Mouse (Mus musculus): ENCODE data around the gene Gm1673. TPM values are rescaled to one million over a fixed set of nuclear protein-coding genes. Genes with fewer than 3 reads are reported as not detected.

Gm1673 gene
- polyA plus RNA-seq, 1 experiment from 2014 or later: 81.0 TPM

DNA sequence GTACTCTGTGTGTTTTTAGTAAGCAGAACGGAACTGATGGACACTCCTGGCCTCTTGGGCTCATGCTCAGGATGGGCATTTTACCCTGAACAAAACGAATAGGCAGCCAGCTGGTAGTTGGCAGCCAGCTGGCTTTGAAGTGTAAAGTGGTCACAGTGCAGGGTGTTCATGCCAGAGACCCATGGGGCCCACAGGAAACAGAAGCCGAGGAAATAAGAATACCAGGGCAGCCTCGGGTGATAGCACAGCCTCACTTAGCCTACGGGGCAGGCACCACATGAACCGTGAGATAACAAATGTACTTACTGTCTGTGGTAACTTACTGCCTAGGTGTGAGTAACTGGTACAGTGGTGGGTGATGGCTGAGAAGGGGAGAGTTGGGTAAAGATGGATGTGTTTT is 47.8 kb downstream of the Gm1673 start:
- ATAC-seq (ENCODE audit: low read depth) (no peak), DNase-seq (ENCODE audit: low spot score) (no peak)
- no peak overlapping the region for H3K4me2 ChIP-seq (ENCODE audit: low read depth, low read length)
- no peaks in the 10 kb centered on the region for H3K27me3 ChIP-seq (replicated peaks; ENCODE audit: control insufficient read depth, insufficient read depth, low read length)
- no peak overlapping the region for H3K9ac ChIP-seq (ENCODE audit: low read depth, low read length)
- no peaks in the 10 kb centered on the region for H3K36me3 ChIP-seq (ENCODE audit: control insufficient read depth, insufficient read depth, low read length)
- H3K4me1 ChIP-seq (ENCODE audit: control insufficient read depth, insufficient read depth, low read length): no peaks in the 10 kb centered on the region
- H3K4me3 ChIP-seq (ENCODE audit: low read depth, low read length): no peak overlapping the region
- no peaks in the 10 kb centered on the region for H3K9me3 ChIP-seq (ENCODE audit: control insufficient read depth, low read length)
- WGBS: 66% methylated on average over 6 of the region's 6 CpGs
- no peak overlapping the region for H3K27ac ChIP-seq (replicated peaks; ENCODE audit: low read depth, low read length)

DNA sequence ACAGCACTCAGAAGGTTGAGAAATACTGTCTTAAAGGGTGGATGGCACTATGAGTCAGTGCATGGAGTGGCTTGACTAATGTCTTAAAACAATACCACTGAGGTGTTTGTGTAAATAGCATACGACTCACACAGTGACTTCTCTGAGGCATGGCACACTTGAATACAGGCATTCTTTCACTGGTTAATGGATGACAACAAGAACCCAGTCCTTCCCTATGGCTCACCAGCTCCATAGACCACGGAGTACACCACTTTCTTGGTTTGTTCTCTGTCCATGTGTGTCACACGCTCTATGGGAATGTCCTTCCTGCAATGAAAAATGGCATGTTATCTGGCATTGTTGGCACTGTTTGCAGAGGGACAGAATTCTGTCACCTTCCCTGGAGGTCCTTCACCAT is 49.3 kb downstream of the Gm1673 start:
- Histone ChIP-seq H3K27ac (replicated peaks; ENCODE audit: low read depth, low read length) (no peak overlapping the region), H3K4me2 (ENCODE audit: low read depth, low read length) (no peak overlapping the region), H3K36me3 (ENCODE audit: control insufficient read depth, insufficient read depth, low read length) (no peaks in the 10 kb centered on the region), H3K9me3 (ENCODE audit: control insufficient read depth, low read length) (no peaks in the 10 kb centered on the region), H3K27me3 (replicated peaks; ENCODE audit: control insufficient read depth, insufficient read depth, low read length) (no peaks in the 10 kb centered on the region), H3K4me1 (ENCODE audit: control insufficient read depth, insufficient read depth, low read length) (no peaks in the 10 kb centered on the region), H3K4me3 (ENCODE audit: low read depth, low read length) (no peak overlapping the region), H3K9ac (ENCODE audit: low read depth, low read length) (no peak overlapping the region)
- ATAC-seq (ENCODE audit: low read depth) (no peak), DNase-seq (ENCODE audit: low spot score) (no peak)
- WGBS: 66% methylated on average over 3 of the region's 3 CpGs

Other genes starting within 250 kb of the Gm1673 start
- gene Letm1, start 200.6 kb upstream of the Gm1673 start, polyA plus RNA-seq (2014; fragmentation: Nextera tagmentation; extraction: Ambion mirVana): 39.3 and 39.5 TPM in 2 replicates
- gene Nsd2, start 162.7 kb upstream of the Gm1673 start, polyA plus RNA-seq (2014; fragmentation: Nextera tagmentation; extraction: Ambion mirVana): 40.4 and 45.7 TPM in 2 replicates
- 46.7 and 51.1 TPM in 2 replicates for gene Nelfa, start 47.0 kb upstream of the Gm1673 start, polyA plus RNA-seq (2014; fragmentation: Nextera tagmentation; extraction: Ambion mirVana)
- 0.31 and 0.38 TPM in 2 replicates for gene Nat8l, start 12.6 kb downstream of the Gm1673 start, polyA plus RNA-seq (2014; fragmentation: Nextera tagmentation; extraction: Ambion mirVana)
- 0.94 and 1.9 TPM in 2 replicates for gene Poln, start 186.0 kb downstream of the Gm1673 start, polyA plus RNA-seq (2014; fragmentation: Nextera tagmentation; extraction: Ambion mirVana)
- 26.8 and 28.3 TPM in 2 replicates for gene Haus3, start 186.1 kb downstream of the Gm1673 start, polyA plus RNA-seq (2014; fragmentation: Nextera tagmentation; extraction: Ambion mirVana)
- gene Mxd4, start 204.3 kb downstream of the Gm1673 start, polyA plus RNA-seq (2014; fragmentation: Nextera tagmentation; extraction: Ambion mirVana): 53.5 and 53.7 TPM in 2 replicates

Data from embryonic facial prominence, embryonic 14.5 days (tissue).